Mouse (Mus musculus) T-helper 2 cell (primary cell): ENCODE measurements around the gene Cnih3.

Source experiments
- in situ Hi-C: fragments of 300-600 bp; cut with MboI, MseI; formaldehyde crosslinking; loops from one replicate; pipeline ENCODE4 v1.15.1; 2025; ENCODE audit warnings: high pct_unique_total_duplicates

Gene Cnih3

GRCm38 (mm10) chr1:181447576-181447975 lies 95.1 kb downstream of the Cnih3 start:
- in situ Hi-C loops, result no loop called here

GRCm38 (mm10) chr1:181448041-181448440 lies 95.6 kb downstream of the Cnih3 start:
- in situ Hi-C loops, result no loop called here

GRCm38 (mm10) chr1:181453106-181453505 lies 100.7 kb downstream of the Cnih3 start:
- in situ Hi-C loops, result no loop called here

- in situ Hi-C loops, result no loop called here
Measured at GRCm38 (mm10) chr1:181456911-181457310, 104.5 kb downstream of the Cnih3 start.

- in situ Hi-C loops, result no loop called here
Measured at GRCm38 (mm10) chr1:181459431-181460105, 107.1 kb downstream of the Cnih3 start.

GRCm38 (mm10) chr1:181460283-181460682 lies 107.9 kb downstream of the Cnih3 start:
- in situ Hi-C loops, result no loop called here

- in situ Hi-C loops, result no loop called here
Measured at GRCm38 (mm10) chr1:181461484-181461883, 109.1 kb downstream of the Cnih3 start.

- in situ Hi-C loops, result no loop called here
Measured at GRCm38 (mm10) chr1:181462051-181462905, 109.8 kb downstream of the Cnih3 start.

- in situ Hi-C loops, result no loop called here
Measured at GRCm38 (mm10) chr1:181462906-181463179, 110.4 kb downstream of the Cnih3 start.

- in situ Hi-C loops, result no loop called here
Measured at GRCm38 (mm10) chr1:181465027-181465426, 112.6 kb downstream of the Cnih3 start.

- in situ Hi-C loops, result no loop called here
Measured at GRCm38 (mm10) chr1:181466040-181466439, 113.6 kb downstream of the Cnih3 start.

- in situ Hi-C loops, result no loop called here
Measured at GRCm38 (mm10) chr1:181466601-181467320, 114.3 kb downstream of the Cnih3 start.

- in situ Hi-C loops, result no loop called here
Measured at GRCm38 (mm10) chr1:181467321-181467670, 114.9 kb downstream of the Cnih3 start.

GRCm38 (mm10) chr1:181469415-181469814 lies 117.0 kb downstream of the Cnih3 start:
- in situ Hi-C loops, result no loop called here

GRCm38 (mm10) chr1:181476141-181476540 lies 123.7 kb downstream of the Cnih3 start:
- in situ Hi-C loops, result no loop called here

GRCm38 (mm10) chr1:181476557-181476956 lies 124.1 kb downstream of the Cnih3 start:
- in situ Hi-C loops, result no loop called here

- in situ Hi-C loops, result loop anchor here (10.0 kb wide), 1 partner anchor 1220 kb away; no protein-coding TSS in a partner anchor
Measured at GRCm38 (mm10) chr1:181484696-181485095, 132.3 kb downstream of the Cnih3 start.

- in situ Hi-C loops, result no loop called here
Measured at GRCm38 (mm10) chr1:181503471-181503870, 151.0 kb downstream of the Cnih3 start.

GRCm38 (mm10) chr1:181505367-181505766 lies 152.9 kb downstream of the Cnih3 start:
- in situ Hi-C loops, result no loop called here
